Mouse (Mus musculus): Measurements from ENCODE around the gene Lmx1b.

GRCm38 (mm10) chr2:33615843-33616344 lies 24.4 kb downstream of the Lmx1b start:
- TF ChIP-seq CTCF (IDR thresholded peaks at IDR 0.05; ENCODE audit: low read depth) (no peak), EP300 (optimal IDR thresholded peaks at IDR 0.05) (no peak)

All from stomach, postnatal 0 days (tissue).